Mouse (Mus musculus) hindbrain, embryonic 11.5 days (tissue): Measurements from ENCODE around the gene Amh. TPM values are rescaled to one million over a fixed set of nuclear protein-coding genes. Genes with fewer than 3 reads are reported as not detected.

ENCODE experiments used
- ATAC-seq: fragments of 200-750 bp; cut with Nextera tagmentation; 2 replicates; pipeline ENCODE4 v1.8.0; 2017; ENCODE audit warnings: mild to moderate bottlenecking, moderate TSS enrichment, moderate library complexity; ENCODE audit not compliant: low FRiP score
- DNase-seq: peaks from one replicate; pipeline ENCODE4 v3.0.0-alpha.2; 2015; ENCODE audit warnings: low spot score
- H3K27ac ChIP-seq: fragments of 300-500 bp; sonication (generic); 2 replicates; pipeline ENCODE4 v1.5.1; 2014; ENCODE audit warnings: mild to moderate bottlenecking, low read depth, low read length
- H3K27me3 ChIP-seq: fragments of 300-500 bp; sonication (generic); 2 replicates; pipeline ENCODE4 v1.6.1; 2014; ENCODE audit warnings: mild to moderate bottlenecking, low read length, moderate library complexity, mixed read lengths; ENCODE audit not compliant: control insufficient read depth, insufficient read depth
- H3K36me3 ChIP-seq: fragments of 300-500 bp; sonication (generic); 2 replicates; pipeline ENCODE4 v1.6.1; 2014; ENCODE audit warnings: mild to moderate bottlenecking, low read length, moderate library complexity, mixed read lengths; ENCODE audit not compliant: control insufficient read depth, insufficient read depth
- H3K4me1 ChIP-seq: fragments of 300-500 bp; sonication (generic); replicated peaks from 2 replicates; pipeline ENCODE4 v1.6.1; 2014; ENCODE audit warnings: low read length, mixed read lengths; ENCODE audit not compliant: control insufficient read depth, insufficient read depth
- H3K4me2 ChIP-seq: fragments of 300-500 bp; sonication (generic); replicated peaks from 2 replicates; pipeline ENCODE4 v1.6.1; 2014; ENCODE audit warnings: mild to moderate bottlenecking, low read depth, low read length
- H3K4me3 ChIP-seq: fragments of 300-500 bp; sonication (generic); 2 replicates; pipeline ENCODE4 v1.5.1; 2014; ENCODE audit warnings: low read depth, low read length
- H3K9ac ChIP-seq: fragments of 300-500 bp; sonication (generic); 2 replicates; pipeline ENCODE4 v1.6.1; 2014; ENCODE audit warnings: low read depth, low read length
- H3K9me3 ChIP-seq: fragments of 300-500 bp; sonication (generic); 2 replicates; pipeline ENCODE4 v1.6.1; 2016; ENCODE audit warnings: low read length; ENCODE audit not compliant: control insufficient read depth
- WGBS: fragments of 180-500 bp; shearing (Covaris S2); extraction: QIAGEN DNeasy Blood & Tissue Kit; methylation state at CpG from one replicate; pipeline ENCODE4 v1.1.7; 2014; 5-methylcytosine and 5-hydroxymethylcytosine counted together
- polyA plus RNA-seq: library from polyadenylated mRNA; unstranded; fragments of >200 nt; fragmentation: Nextera tagmentation; extraction: Ambion mirVana; gene quantifications from 2 replicates; pipeline ENCODE4 v1.2.1, GENCODE M21; 2014

Amh gene
- polyA plus RNA-seq, 1 experiment from 2014 or later = not detected

DNA sequence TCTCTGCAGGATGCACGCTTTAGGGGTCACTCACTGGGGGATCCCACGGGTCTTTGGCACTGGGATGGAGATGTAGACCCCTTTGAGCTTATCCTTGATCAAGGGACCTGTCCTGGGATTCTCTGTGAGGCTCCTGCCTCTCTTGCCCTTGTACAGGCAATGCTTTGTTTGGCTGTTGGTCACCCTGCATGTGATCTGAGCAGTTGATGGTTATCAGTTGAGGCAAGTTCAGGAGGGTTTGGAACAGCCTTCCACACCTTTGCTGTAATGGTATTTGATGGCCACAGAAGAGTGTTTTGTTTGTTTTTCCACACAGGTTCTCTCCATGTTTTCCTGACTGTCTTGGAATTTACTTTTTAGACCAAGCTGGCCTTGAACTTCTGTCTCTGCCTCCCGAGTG, 43.2 kb upstream of the Amh start:
- peaks cover 6% of the 10 kb centered on the region; the same call in 1 of the 2 replicates for H3K4me1 ChIP-seq
- no peak overlapping the region for H3K4me2 ChIP-seq
- H3K27ac ChIP-seq = no peak overlapping the region
- no peak overlapping the region for H3K9ac ChIP-seq
- WGBS = 71% methylated on average over 3 of the region's 3 CpGs
- H3K9me3 ChIP-seq = no peaks in the 10 kb centered on the region
- no peaks in the 10 kb centered on the region for H3K36me3 ChIP-seq
- H3K27me3 ChIP-seq = no peaks in the 10 kb centered on the region
- DNase-seq (no peak), ATAC-seq (no peak)
- no peak overlapping the region for H3K4me3 ChIP-seq

DNA sequence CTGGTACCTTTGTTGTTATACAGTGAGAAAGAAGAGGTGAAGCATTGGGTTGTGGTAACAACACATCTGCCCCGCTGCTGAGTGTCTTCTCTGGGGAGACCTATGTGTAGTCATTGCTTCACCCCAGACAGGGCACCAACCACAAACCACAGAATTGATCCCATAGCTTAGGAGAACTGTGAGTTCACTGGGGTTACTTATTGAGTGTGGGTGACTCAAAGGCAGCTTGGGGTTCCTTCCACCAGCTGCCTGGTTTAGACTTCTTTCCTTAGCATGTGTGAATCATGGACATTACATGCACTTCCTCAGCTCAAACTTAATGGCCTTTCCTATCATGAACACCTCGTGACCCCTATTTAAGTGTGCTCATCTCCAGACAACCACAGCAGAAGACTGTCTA, 41.5 kb upstream of the Amh start:
- ATAC-seq (no peak), DNase-seq (no peak)
- no peaks in the 10 kb centered on the region for H3K27me3 ChIP-seq
- no peak overlapping the region for H3K4me3 ChIP-seq
- H3K9ac ChIP-seq = no peak overlapping the region
- no peak overlapping the region for H3K27ac ChIP-seq
- H3K9me3 ChIP-seq = no peaks in the 10 kb centered on the region
- whole genome bisulfite sequencing = 100% methylated on average over 2 of the region's 2 CpGs
- no peaks in the 10 kb centered on the region for H3K4me1 ChIP-seq
- H3K36me3 ChIP-seq = no peaks in the 10 kb centered on the region
- no peak overlapping the region for H3K4me2 ChIP-seq

DNA sequence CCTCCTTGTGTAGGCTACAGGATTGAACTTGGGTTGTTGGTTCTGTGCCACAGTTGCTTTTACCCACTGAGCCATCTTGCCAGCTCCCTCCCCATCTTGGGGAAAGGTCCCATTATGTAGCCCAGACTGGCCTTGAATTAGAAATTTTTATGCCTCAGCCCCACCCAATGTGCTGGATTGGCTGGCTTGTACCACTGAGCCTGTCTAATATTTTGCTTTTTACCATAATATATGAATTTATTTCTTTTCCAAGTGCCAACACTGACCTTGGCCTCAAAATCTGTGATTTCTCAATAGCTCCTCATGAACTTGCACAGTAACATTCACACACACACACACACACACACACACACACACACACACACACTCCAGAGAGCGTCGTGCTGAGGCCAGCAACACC, 39.3 kb upstream of the Amh start:
- no peaks in the 10 kb centered on the region for H3K27me3 ChIP-seq
- no peak for ATAC-seq
- H3K4me3 ChIP-seq = no peak overlapping the region
- H3K9ac ChIP-seq = no peak overlapping the region
- H3K9me3 ChIP-seq = no peaks in the 10 kb centered on the region
- no peaks in the 10 kb centered on the region for H3K4me1 ChIP-seq
- no peak overlapping the region for H3K4me2 ChIP-seq
- DNase-seq = no peak
- 83% methylated on average over 2 of the region's 2 CpGs for whole genome bisulfite sequencing
- no peak overlapping the region for H3K27ac ChIP-seq
- H3K36me3 ChIP-seq = 0 out of 2 replicates have a peak, but pooled peaks cover 3% of the 10 kb centered on the region

DNA sequence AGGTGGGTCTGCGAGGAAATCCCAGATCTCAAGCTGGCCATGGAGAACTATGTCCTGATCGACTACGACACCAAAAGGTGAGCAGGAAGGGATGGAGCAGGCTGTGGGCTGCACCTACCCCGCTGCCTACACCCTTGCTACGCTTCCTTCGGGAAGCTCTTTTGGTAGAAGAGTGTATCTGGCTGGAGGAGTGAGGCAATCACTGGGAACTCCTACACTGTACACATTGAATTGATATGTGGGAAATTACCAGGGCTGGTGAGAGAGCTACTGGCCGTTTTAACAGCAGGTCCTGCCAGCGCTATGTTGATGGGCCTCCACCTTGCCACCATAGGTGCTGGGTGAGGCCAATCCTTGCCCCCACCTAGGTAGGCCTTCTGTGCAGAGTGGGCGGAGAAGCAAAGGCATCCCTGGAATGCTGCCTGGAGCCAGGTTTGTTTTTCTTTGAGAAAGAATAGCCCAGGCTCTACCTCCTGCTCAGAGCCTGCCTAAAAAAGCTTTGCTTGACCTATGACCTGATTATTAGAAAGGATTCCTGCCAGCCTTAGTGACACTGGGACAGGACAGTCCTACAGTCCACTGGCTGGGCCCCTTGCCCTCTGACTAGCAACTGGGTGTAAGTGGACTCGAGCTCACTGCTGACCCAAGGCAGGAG, 38.8 kb upstream of the Amh start:
- no peak for ATAC-seq
- H3K4me1 ChIP-seq = no peaks in the 10 kb centered on the region
- no peak overlapping the region for H3K4me2 ChIP-seq
- no peaks in the 10 kb centered on the region for H3K9me3 ChIP-seq
- H3K36me3 ChIP-seq = 0 out of 2 replicates have a peak, but pooled peaks cover 6% of the 10 kb centered on the region
- WGBS = 75% methylated on average over 10 of the region's 10 CpGs
- no peak overlapping the region for H3K9ac ChIP-seq
- H3K4me3 ChIP-seq = no peak overlapping the region
- H3K27ac ChIP-seq = no peak overlapping the region
- DNase-seq = no peak
- no peaks in the 10 kb centered on the region for H3K27me3 ChIP-seq

DNA sequence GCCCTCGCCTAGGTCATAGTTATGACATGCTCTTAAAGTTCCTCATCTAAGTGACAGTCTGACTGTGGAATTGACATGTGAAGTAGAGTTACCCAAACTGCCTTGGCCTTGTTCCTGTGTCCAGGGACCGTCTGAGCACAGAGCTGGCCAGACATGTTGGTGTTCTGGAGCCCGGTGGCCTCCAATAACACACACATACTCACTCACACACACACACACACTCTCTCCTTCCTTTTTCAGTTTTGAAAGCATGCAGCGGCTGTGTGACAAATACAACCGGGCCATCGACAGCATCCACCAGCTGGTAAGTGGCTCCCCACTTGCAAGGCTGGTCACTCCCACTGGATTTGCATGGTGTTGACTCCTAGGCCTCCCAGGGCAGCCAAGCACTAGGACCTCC, 36.7 kb upstream of the Amh start:
- Histone ChIP-seq H3K4me1 (no peaks in the 10 kb centered on the region), H3K9me3 (no peaks in the 10 kb centered on the region), H3K36me3 (0 out of 2 replicates have a peak, but pooled peaks cover 8% of the 10 kb centered on the region), H3K27ac (no peak overlapping the region), H3K9ac (no peak overlapping the region), H3K4me3 (no peak overlapping the region), H3K27me3 (no peaks in the 10 kb centered on the region), H3K4me2 (no peak overlapping the region)
- 87% methylated on average over 6 of the region's 6 CpGs for WGBS
- DNase-seq (no peak), ATAC-seq (no peak)

DNA sequence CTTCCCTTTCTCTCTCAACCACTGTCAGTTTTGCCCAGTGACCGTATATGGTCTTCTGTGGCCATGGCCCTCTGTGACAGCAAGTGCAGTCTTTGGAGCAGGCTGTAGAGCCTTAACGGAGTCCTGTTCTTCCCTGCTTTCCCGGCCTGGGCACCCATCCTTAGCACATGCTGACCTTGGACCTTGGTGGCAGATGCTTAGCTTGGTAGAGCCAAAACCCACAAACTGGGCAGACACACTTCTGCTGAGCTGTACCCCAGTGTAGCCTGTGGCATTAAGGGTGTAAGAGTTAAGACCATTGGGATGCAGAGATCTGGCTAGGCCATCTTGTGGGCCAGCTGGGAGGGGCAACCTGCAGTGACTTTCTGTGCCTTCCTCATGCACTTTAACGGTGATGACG, 31.2 kb upstream of the Amh start:
- H3K4me1 ChIP-seq = no peaks in the 10 kb centered on the region
- ATAC-seq = no peak
- no peak overlapping the region for H3K9ac ChIP-seq
- no peak for DNase-seq
- WGBS = 88% methylated on average over 5 of the region's 5 CpGs
- no peaks in the 10 kb centered on the region for H3K27me3 ChIP-seq
- no peak overlapping the region for H3K27ac ChIP-seq
- no peak overlapping the region for H3K4me2 ChIP-seq
- H3K36me3 ChIP-seq = peaks cover 11% of the 10 kb centered on the region; the same call in 1 of the 2 replicates
- H3K9me3 ChIP-seq = no peaks in the 10 kb centered on the region
- H3K4me3 ChIP-seq = no peak overlapping the region

DNA sequence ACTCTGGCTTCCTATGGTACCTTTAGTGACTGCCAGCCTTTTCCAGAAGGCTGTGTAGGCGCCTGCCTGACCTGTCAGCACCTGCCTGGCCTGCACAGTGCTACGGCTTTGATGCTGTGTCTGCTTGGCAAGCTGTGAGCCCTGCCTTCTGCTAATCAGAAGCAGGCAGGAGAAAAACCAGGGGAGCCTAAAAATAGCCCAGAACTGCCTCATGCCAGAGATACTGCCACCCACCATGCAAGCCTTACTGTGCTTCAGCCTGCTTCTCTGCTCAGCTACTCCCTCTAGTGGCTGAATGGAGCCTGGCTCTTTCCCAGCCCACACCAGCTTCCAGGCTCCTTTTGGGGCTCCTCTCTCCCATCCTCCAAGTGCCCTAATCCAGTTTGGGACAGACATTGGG, 30.5 kb upstream of the Amh start:
- Histone ChIP-seq H3K27me3 (no peaks in the 10 kb centered on the region), H3K9ac (no peak overlapping the region), H3K36me3 (peaks cover 7% of the 10 kb centered on the region; the same call in 1 of the 2 replicates), H3K4me1 (no peaks in the 10 kb centered on the region), H3K4me3 (no peak overlapping the region), H3K27ac (no peak overlapping the region), H3K9me3 (no peaks in the 10 kb centered on the region), H3K4me2 (no peak overlapping the region)
- WGBS = 62% methylated on average over 2 of the region's 2 CpGs
- ATAC-seq = peak; percentile 22; the same call in 1 of the 2 replicates
- DNase-seq = peak; percentile 82

DNA sequence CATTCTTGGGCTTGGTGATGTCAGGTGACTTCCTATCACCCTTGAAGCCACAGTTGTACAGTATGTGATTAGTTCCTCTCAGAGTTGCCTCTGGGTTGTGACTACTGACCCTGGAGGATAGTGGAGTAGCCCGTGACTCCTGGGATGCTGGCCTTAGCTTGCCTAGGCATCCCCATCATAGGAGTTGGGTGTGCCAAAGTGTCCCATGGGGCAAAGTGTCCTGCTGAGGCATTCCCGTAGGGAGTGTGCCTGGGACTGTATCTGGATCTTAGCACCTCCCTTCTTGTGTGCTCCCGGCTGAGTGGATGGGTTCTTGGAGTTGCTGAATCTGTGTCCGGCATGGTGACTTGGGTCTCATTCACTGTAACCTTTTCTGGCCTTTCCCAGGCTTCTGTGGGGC, 30.1 kb upstream of the Amh start:
- Histone ChIP-seq H3K27me3 (no peaks in the 10 kb centered on the region), H3K36me3 (peaks cover 7% of the 10 kb centered on the region; the same call in 1 of the 2 replicates), H3K4me1 (no peaks in the 10 kb centered on the region), H3K4me3 (no peak overlapping the region), H3K9me3 (no peaks in the 10 kb centered on the region), H3K4me2 (no peak overlapping the region), H3K27ac (no peak overlapping the region), H3K9ac (no peak overlapping the region)
- 92% methylated on average over 4 of the region's 4 CpGs for WGBS
- ATAC-seq (no peak), DNase-seq (no peak)

DNA sequence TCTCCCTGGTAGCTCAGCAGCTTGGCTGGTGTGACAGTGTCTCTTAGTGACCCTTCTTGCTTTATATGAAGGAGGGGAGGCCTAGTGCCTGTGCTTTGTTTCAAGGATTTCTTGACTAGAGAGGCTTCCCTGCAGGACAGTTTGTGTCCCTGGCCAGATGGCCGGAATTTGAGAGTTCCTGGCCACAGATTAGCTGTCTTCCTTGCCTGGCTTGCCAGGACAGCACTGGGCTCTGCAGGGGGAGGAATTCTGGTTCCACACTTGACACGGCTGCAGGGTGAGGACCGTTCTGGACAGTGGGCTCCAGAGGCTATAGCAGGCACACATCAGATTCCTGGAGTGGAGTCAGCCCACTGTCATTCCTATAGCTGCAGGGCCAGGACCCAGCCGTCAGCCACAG, 29.3 kb upstream of the Amh start:
- no peak overlapping the region for H3K4me2 ChIP-seq
- 91% methylated on average over 4 of the region's 4 CpGs for WGBS
- H3K4me1 ChIP-seq = no peaks in the 10 kb centered on the region
- no peaks in the 10 kb centered on the region for H3K27me3 ChIP-seq
- no peak overlapping the region for H3K27ac ChIP-seq
- H3K4me3 ChIP-seq = no peak overlapping the region
- no peak overlapping the region for H3K9ac ChIP-seq
- H3K9me3 ChIP-seq = no peaks in the 10 kb centered on the region
- ATAC-seq = no peak
- no peak for DNase-seq
- H3K36me3 ChIP-seq = peaks cover 7% of the 10 kb centered on the region; the same call in 1 of the 2 replicates
